Mouse (Mus musculus): ENCODE data around the gene Fndc8. TPM values are rescaled to one million over a fixed set of nuclear protein-coding genes. Genes with fewer than 3 reads are reported as not detected.
A peak's percentile ranks its signal among the peaks of the same experiment; 100 is the strongest.

The Fndc8 gene
- total RNA-seq, 2 experiments from 2014 or later: not detected

GRCm38 (mm10) chr11:82869506-82870172, 22.3 kb upstream of the Fndc8 start:
- no peak for DNase-seq (ENCODE audit: low spot score in 2 of 2)

DNA sequence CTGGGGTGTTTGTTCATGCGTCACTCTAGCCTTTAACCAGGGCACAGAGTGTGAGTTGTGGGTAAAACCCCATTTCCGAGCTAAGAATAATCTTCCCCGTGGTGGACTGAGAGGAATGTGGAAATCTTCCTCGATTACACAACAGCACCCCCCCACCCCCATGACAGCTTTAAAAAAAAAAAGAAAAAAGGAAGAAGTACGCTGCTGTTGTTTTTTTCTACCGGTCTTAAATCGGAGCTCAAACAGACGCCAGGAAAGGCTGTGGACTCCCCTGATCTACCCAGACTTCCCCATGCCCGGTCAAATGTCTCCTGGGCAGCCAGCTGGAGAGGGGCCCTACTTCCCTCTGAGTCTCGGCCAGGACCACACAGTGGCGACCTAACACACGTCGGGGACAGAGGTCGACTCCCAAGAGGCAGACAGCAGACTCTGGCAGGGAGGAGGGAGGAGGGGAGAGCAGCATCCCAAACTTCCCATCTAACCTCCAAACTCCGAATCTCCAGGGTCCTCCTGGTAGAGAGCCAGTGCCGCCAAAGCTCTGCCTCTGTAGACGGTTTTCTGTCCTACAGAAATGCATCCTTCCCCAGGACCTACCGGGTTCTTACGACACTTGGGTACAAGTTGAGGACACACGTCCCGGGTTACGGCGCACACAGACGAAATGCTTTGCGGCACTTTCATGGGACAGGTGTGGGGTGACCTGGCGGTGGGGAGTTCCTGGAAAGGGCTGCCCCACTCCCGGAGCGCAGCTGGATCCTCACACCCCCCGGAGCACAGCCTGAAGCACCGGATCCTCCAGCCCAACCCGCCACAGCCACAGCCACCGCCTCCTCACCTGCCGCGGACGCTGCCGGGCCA, 21.5 kb upstream of the Fndc8 start:
- DNase-seq (ENCODE audit: low spot score in 2 of 2): peak; percentile 21 to 34

DNA sequence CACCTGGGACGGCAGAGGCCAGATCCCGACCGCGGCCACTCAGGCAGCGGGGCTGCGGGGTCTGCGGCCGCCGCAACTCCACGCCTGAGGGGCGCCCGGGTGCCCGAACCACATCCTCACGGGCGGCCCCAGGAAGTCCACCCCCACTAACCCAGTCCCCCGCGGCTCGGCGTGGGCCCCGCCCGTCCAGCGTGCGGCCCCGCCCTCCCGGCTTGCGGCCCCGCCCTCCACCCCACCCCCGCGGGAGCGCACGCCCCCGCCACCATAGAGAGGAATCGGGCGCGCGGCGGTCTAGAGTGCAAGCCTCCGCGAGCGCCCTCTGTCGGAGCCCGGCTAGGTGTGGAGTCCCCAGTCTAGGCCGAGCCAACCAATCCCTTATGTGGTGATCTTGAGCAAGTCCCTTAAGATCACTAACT, 20.9 kb upstream of the Fndc8 start, which contains the start of gene Rffl:
Rffl (minus strand) TSS at position 180 of the 416 bp plus-strand sequence.
- peak; percentile 95 to 96 for DNase-seq (ENCODE audit: low spot score in 2 of 2)

DNA sequence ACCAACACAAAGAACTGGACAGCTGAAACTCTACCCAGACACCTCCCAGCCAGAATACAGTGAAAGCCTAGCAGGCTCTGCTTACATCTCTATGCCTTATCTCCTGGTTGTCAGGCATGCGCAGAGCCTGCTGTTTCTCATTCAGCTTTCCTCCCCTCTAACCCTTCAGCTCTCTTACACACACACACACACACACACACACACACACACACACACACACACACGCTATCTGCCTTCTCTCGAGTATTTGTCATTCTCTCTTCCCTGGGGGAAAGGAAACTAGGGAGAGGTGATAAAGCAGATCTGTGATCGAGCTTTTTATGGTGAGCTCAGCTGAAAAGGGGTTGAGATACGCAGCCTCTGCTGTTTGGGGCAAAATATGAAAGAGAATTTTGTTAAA, 17.0 kb upstream of the Fndc8 start:
- DNase-seq (ENCODE audit: low spot score in 2 of 2): no peak

DNA sequence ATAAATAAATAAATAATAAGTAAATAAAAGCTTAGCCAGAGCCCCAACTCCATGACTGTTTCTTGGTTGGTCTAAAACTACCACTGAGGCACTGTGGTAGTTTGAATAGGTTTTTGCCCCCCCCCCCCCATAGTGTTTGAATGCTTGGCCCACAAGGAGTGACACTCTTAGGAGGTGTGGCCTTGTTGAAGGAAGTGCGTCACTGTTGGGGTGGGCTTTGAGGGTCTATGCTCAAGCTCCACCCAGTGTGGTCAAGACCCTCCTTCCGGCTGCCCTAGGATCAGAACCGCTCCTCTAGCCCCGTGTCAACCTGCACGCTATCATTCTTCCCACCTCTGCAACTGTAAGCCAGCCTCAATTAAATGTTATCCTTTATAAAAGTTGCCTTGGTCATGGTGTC, 16.3 kb upstream of the Fndc8 start:
- no peak for DNase-seq (ENCODE audit: low spot score in 2 of 2)

GRCm38 (mm10) chr11:82877726-82878344, 14.1 kb upstream of the Fndc8 start:
- no peak for DNase-seq (ENCODE audit: low spot score in 2 of 2)

- DNase-seq (ENCODE audit: low spot score in 2 of 2): no peak
Measured at GRCm38 (mm10) chr11:82883180-82883579, 8.7 kb upstream of the Fndc8 start.

DNA sequence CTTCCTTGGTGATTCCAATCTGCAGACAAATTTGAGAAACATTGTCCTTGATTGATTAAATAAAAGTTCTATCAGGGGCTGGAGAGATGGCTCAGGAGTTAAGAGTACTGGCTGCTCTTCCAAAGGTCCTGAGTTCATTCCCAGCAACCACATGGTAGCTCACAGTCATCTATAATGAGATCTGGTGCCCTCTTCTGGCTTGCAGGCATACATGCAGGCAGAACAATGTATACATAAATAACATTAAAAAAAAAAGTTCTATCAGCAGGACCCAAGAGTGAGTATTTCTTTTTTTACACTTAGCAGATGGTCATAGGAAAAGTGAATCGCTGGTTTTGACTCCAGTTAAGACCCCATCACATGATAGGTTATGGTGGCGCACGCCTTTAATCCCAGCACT, 5.4 kb upstream of the Fndc8 start:
- DNase-seq (ENCODE audit: low spot score in 2 of 2): no peak

- DNase-seq (ENCODE audit: low spot score in 2 of 2): no peak
Measured at GRCm38 (mm10) chr11:82888491-82888946, 3.4 kb upstream of the Fndc8 start.

GRCm38 (mm10) chr11:82889524-82890341, 2.2 kb upstream of the Fndc8 start:
- DNase-seq (ENCODE audit: low spot score in 2 of 2): no peak

GRCm38 (mm10) chr11:82890342-82890762, 1.6 kb upstream of the Fndc8 start, which contains the start of gene Rad51d:
Rad51d (minus strand) TSS chr11:82890614.
- peak; percentile 85 to 95 for DNase-seq (ENCODE audit: low spot score in 2 of 2)

DNA sequence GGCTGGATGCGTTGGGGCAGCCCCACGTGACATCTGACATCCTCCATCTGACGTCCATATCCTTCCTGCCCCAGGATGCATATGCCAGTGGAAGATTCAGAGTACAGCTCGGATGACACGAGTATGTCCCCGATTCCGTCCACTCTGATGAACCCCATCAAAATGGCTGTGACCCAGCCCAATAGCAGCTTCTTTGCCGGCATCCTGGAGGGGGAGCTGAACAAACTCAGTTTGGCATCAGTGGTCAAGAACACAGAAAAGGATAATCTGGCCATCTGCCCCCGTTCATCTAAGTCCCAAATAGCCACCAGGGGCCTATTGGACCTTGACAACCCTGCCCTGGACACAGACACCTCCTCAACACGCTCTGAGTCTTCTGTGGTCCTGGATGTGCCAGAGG, 5.6 kb downstream of the Fndc8 start:
- no peak for DNase-seq (ENCODE audit: low spot score in 2 of 2)

- DNase-seq (ENCODE audit: low spot score in 2 of 2): no peak
Measured at GRCm38 (mm10) chr11:82899720-82900119, 7.8 kb downstream of the Fndc8 start.

DNA sequence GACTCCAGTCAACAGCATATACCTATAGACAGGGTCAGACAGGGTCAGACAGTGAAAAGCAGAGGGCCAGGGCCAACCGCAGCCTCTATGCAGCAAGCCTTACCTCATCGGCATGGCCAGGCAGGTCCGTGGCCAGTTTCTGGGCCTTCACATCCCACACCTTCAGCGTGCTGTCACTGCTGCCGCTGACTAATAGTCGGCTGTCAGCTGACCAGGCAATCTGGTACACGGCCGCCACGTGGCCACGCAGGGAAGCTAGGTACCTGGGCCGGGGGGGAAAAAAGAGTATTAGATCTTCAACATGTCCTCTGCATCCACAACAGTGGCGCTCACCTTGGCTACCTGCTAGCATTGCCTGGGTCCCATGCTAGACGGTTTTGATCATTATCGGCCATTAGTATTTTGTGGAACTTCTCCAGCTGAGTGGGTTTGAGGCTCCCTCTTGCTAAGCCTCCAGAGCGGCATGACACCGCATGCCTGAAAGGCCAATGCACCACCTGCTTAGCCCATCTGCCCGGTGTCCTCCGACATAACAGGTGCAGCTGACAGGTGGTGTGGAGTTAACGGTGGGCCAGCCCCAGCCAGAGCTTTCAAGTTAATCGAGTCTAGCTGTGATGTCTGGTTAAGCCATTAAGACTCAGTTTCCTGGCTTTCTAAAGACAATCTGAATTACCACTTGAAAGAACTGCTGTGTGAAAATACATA, 9.8 kb downstream of the Fndc8 start:
- DNase-seq (ENCODE audit: low spot score in 2 of 2): no peak

GRCm38 (mm10) chr11:82904952-82905351, 13.0 kb downstream of the Fndc8 start:
- DNase-seq (ENCODE audit: low spot score in 2 of 2): no peak

GRCm38 (mm10) chr11:82905816-82906215, 13.9 kb downstream of the Fndc8 start:
- no peak for DNase-seq (ENCODE audit: low spot score in 2 of 2)

DNA sequence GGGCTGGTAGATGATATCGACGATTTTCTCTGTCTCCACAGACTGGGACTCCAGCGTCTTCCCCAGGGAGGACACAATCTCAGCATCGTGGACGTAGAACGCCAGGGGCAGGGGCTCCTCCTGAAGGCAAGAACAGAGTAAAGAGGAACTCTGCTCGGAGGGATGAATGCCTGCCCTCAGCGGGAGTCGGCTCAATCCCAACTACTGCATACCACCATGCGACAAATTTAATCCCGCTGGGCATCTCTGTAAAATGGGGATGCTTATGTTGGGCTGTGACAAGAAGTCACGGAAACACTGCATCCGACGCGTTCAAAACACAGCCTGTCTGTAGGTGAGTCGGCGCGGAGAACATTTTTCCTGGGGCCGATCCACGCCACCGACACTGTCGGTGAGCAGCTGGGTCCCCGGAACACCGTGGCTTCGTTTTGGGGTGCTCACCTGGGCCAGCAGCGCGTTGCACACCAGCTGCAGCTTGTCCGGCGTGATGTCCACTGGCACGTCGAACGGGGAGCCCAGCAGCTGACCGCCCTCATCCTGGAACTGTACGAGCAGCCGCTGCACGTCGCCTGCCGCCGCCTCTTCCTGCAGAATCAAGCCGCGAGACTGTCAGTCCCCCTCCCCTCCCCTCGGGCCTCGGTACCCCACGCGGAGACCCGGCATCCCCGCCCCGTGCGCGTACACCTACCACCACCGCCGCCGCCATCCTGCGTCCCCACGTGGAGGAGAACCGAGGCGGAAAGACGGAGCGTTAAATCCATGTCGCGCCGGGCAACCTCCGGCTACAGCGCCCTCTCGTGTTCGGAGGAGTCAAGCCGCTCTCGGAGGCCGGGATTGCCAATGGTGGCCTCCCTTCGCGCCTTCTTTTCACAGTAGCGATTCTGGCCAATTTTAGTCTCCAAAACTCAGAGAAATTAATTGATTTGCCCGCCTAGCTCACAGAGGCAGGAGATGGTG, 16.0 kb downstream of the Fndc8 start, which contains the start of gene Nle1:
Nle1 (minus strand) TSS at position 761 of the 957 bp plus-strand sequence.
- peak; percentile 82 to 93 for DNase-seq (ENCODE audit: low spot score in 2 of 2)

- DNase-seq (ENCODE audit: low spot score in 2 of 2): no peak
Measured at GRCm38 (mm10) chr11:82908608-82908989, 16.7 kb downstream of the Fndc8 start.

DNA sequence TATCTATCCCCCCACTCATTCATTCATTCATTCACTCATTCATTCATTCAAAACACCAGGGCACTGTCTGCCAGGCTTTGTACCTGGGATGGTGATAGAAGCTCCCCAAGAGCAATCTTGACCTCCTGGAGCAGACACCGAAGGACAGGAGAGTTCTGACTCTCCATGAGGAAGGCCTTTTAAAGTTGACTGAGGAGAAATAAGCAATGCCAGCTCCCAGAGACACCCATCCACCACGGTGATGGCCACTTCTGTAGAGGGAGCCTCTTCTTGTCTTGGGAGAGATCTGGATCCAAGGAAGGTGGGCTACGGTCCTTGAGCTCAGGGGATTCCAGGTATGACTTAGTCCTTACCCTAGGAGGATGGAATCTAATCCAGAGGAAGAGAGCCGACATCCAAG, 18.3 kb downstream of the Fndc8 start, which contains the start of gene Unc45b:
Unc45b (plus strand) TSS at position 301 of the 400 bp plus-strand sequence.
- no peak for DNase-seq (ENCODE audit: low spot score in 2 of 2)
